Mouse (Mus musculus) liver, embryonic 14.5 days (tissue): ENCODE data around the gene Ntn1. TPM values are rescaled to one million over a fixed set of nuclear protein-coding genes. Genes with fewer than 3 reads are reported as not detected.

Experiments used
- ATAC-seq: fragments of 200-750 bp; cut with Nextera tagmentation; 2 replicates; pipeline ENCODE4 v1.8.0; 2017; ENCODE audit warnings: moderate number of reproducible peaks, mild to moderate bottlenecking, moderate library complexity; ENCODE audit not compliant: insufficient read depth
- DNase-seq, 3 experiments: peaks; one replicate each; pipeline ENCODE4 v3.0.0-alpha.2; 2012 to 2013; ENCODE audit warnings: low read depth in 3 of 3, low spot score in 3 of 3
- H3K27ac ChIP-seq: fragments of 300-500 bp; sonication (generic); 2 replicates; pipeline ENCODE4 v1.5.1; 2014; ENCODE audit warnings: moderate library complexity, mild to moderate bottlenecking, control low read depth, inconsistent platforms
- H3K27me3 ChIP-seq: fragments of 300-500 bp; sonication (generic); 2 replicates; pipeline ENCODE4 v1.6.1; 2014; ENCODE audit warnings: mild to moderate bottlenecking, low read length, moderate library complexity; ENCODE audit not compliant: control insufficient read depth, insufficient read depth
- H3K36me3 ChIP-seq: fragments of 300-500 bp; sonication (generic); replicated peaks from 2 replicates; pipeline ENCODE4 v1.6.1; 2014; ENCODE audit warnings: low read depth; ENCODE audit not compliant: control insufficient read depth, insufficient read depth
- H3K4me1 ChIP-seq, 2 experiments: fragments of 200-500 bp in 1 of 2; fragments of 300-500 bp in 1 of 2; sonication (generic) in 1 of 2; replicated peaks; 2 replicates each; pipeline ENCODE4 v1.6.1; 2012 to 2014; ENCODE audit warnings: antibody characterized with exemption in 1 of 2, inconsistent platforms in 1 of 2, low read length in 1 of 2; ENCODE audit not compliant: control insufficient read depth in 2 of 2, insufficient read depth in 2 of 2
- H3K4me2 ChIP-seq: fragments of 300-500 bp; sonication (generic); 2 replicates; pipeline ENCODE4 v1.6.1; 2014; ENCODE audit warnings: low read depth, mild to moderate bottlenecking, control low read depth, moderate library complexity
- H3K4me3 ChIP-seq, 2 experiments: fragments of 200-500 bp in 1 of 2; fragments of 300-500 bp in 1 of 2; sonication (generic) in 1 of 2; 2 replicates each; pipeline ENCODE4 v1.5.1; 2012 to 2014; ENCODE audit warnings: low read depth in 2 of 2, low read length in 2 of 2, mild to moderate bottlenecking in 2 of 2, control low read depth in 1 of 2, inconsistent platforms in 1 of 2, moderate library complexity in 1 of 2; ENCODE audit not compliant: insufficient read depth in 1 of 2
- H3K9ac ChIP-seq: fragments of 300-500 bp; sonication (generic); replicated peaks from 2 replicates; pipeline ENCODE4 v1.6.1; 2014; ENCODE audit warnings: mild to moderate bottlenecking, control low read depth, moderate library complexity
- H3K9me3 ChIP-seq: fragments of 300-500 bp; sonication (generic); 2 replicates; pipeline ENCODE4 v1.6.1; 2016; ENCODE audit warnings: low read length, mixed read lengths; ENCODE audit not compliant: control insufficient read depth
- CTCF ChIP-seq: IDR thresholded peaks from 2 replicates; pipeline ENCODE4 v1.5.1; 2016; ENCODE audit warnings: antibody characterized with exemption, low read depth, control low read depth
- EP300 ChIP-seq: IDR thresholded peaks from 2 replicates; pipeline ENCODE4 v1.6.1; 2016; ENCODE audit warnings: antibody characterized with exemption, low read depth
- WGBS: fragments of 180-500 bp; shearing (Covaris S2); extraction: QIAGEN DNeasy Blood & Tissue Kit; methylation state at CpG from one replicate; pipeline ENCODE4 v1.1.7; 2014; ENCODE audit not compliant: insufficient replicate concordance; 5-methylcytosine and 5-hydroxymethylcytosine counted together
- microRNA-seq: library from miRNA; unstranded; fragments of <30 nt; microRNA quantifications from one replicate; pipeline ENCODE4, GENCODE M21; 2016
- polyA plus RNA-seq, 2 experiments: library from polyadenylated mRNA; depleted of rRNA in 1 of 2; stranded (reverse) in 1 of 2; unstranded in 1 of 2; fragments of >200 nt; fragmentation: Nextera tagmentation in 1 of 2; extraction: Ambion mirVana in 1 of 2; gene quantifications; 2 replicates each; pipeline versions ENCODE4 v1.2.1 to v1.2.3; 2012 to 2014

Gene Ntn1
- polyA plus RNA-seq, 2 experiments = 0.06 to 0.15 TPM

DNA sequence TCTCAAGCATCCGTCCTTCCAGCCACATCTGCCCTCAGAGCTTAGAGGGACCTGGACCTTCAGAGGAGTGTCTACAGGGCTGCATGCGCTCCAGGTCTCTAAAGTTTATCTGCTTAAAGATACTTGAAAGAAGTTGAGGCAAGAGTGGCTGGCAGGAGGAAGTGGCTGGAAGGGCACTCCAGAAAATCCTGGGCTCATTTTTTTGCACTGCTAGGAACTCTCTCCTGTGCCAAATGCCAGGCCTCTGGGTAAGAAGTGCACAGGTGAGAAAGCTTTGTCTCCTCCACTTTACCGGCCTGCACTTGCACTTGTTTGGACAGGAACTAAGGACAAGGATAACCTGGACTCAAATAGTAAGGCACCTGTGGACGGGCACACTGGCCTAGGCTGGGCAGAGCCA lies 232.2 kb downstream of the Ntn1 start:
- TF ChIP-seq CTCF (no peak), EP300 (no peak)
- 60% methylated on average over 4 of the region's 4 CpGs for WGBS
- no peaks in the 10 kb centered on the region for H3K27me3 ChIP-seq
- H3K4me2 ChIP-seq = no peak overlapping the region
- no peak overlapping the region for H3K9ac ChIP-seq
- ATAC-seq = no peak
- H3K27ac ChIP-seq = no peak overlapping the region
- H3K4me1 ChIP-seq = no peaks in the 10 kb centered on the region
- no peak for DNase-seq
- no peaks in the 10 kb centered on the region for H3K9me3 ChIP-seq
- no peaks in the 10 kb centered on the region for H3K36me3 ChIP-seq
- H3K4me3 ChIP-seq = no peak overlapping the region

- Histone ChIP-seq H3K4me3 (no peak overlapping the region), H3K4me1 (no peaks in the 10 kb centered on the region), H3K9ac (no peak overlapping the region), H3K36me3 (no peaks in the 10 kb centered on the region), H3K9me3 (no peaks in the 10 kb centered on the region), H3K4me2 (no peak overlapping the region), H3K27me3 (no peaks in the 10 kb centered on the region), H3K27ac (no peak overlapping the region)
- ATAC-seq (no peak), DNase-seq (no peak)
- 74% methylated on average over 5 of the region's 5 CpGs for WGBS
- TF ChIP-seq CTCF (no peak), EP300 (no peak)
Measured at GRCm38 (mm10) chr11:68164408-68164807, 236.2 kb downstream of the Ntn1 start.

- H3K4me1 ChIP-seq = no peaks in the 10 kb centered on the region
- no peak for ATAC-seq
- no peak overlapping the region for H3K9ac ChIP-seq
- no peak overlapping the region for H3K4me2 ChIP-seq
- H3K27ac ChIP-seq = no peak overlapping the region
- WGBS = 66% methylated on average over 4 of the region's 4 CpGs
- H3K27me3 ChIP-seq = no peaks in the 10 kb centered on the region
- TF ChIP-seq CTCF = no peak
- DNase-seq = no peak
- H3K9me3 ChIP-seq = no peaks in the 10 kb centered on the region
- no peaks in the 10 kb centered on the region for H3K36me3 ChIP-seq
- H3K4me3 ChIP-seq = no peak overlapping the region
Measured at GRCm38 (mm10) chr11:68159867-68160266, 240.8 kb downstream of the Ntn1 start.

Small RNA genes within 50 kb of the gene (microRNA-seq; reads per million reads assigned to microRNA genes)
- not detected for gene Mir6406

Other genes with a start within 250 kb of the Ntn1 start
- 0.66 and 0.76 TPM in 2 replicates for gene Pik3r5, start 31.3 kb upstream of the Ntn1 start, polyA plus RNA-seq (2012; rRNA removed)
- gene Pik3r5, start 31.3 kb upstream of the Ntn1 start, polyA plus RNA-seq (2014; fragmentation: Nextera tagmentation; extraction: Ambion mirVana) = 0.38 and 0.46 TPM in 2 replicates
- gene Pik3r6, start 102.2 kb upstream of the Ntn1 start, polyA plus RNA-seq (2012; rRNA removed) = 1.2 and 1.3 TPM in 2 replicates
- gene Pik3r6, start 102.2 kb upstream of the Ntn1 start, polyA plus RNA-seq (2014; fragmentation: Nextera tagmentation; extraction: Ambion mirVana) = 0.87 and 1.5 TPM in 2 replicates
- gene Mfsd6l, start 155.4 kb upstream of the Ntn1 start, polyA plus RNA-seq (2012; rRNA removed) = 0.06 and 0.07 TPM in 2 replicates
- 0.06 TPM in 1 of 2 replicates, not detected in the other for gene Mfsd6l, start 155.4 kb upstream of the Ntn1 start, polyA plus RNA-seq (2014; fragmentation: Nextera tagmentation; extraction: Ambion mirVana)
- 0.04 and 0.13 TPM in 2 replicates for gene Ccdc42, start 186.2 kb upstream of the Ntn1 start, polyA plus RNA-seq (2012; rRNA removed)
- 0.13 TPM in 1 of 2 replicates, not detected in the other for gene Ccdc42, start 186.2 kb upstream of the Ntn1 start, polyA plus RNA-seq (2014; fragmentation: Nextera tagmentation; extraction: Ambion mirVana)